Mouse (Mus musculus) skeletal muscle tissue, adult 2 months (tissue): ENCODE results near the gene Psma3.
"Not testable (repeated sequence)": the region's sequence is repeated elsewhere in the genome, so short reads cannot be mapped to it uniquely, and the experiment has no call there.

Experiments used
- DNase-seq: peaks from one replicate; pipeline ENCODE4 v3.0.0-alpha.2; 2012; ENCODE audit warnings: low read depth, low spot score

Psma3 gene

GRCm38 (mm10) chr12:71001456-71001855 lies 27.0 kb downstream of the Psma3 start:
- no peak for DNase-seq

- no peak for DNase-seq
These were observed 29.5 kb downstream of the Psma3 start for GRCm38 (mm10) chr12:71003760-71004426.

GRCm38 (mm10) chr12:71006141-71006540 lies 31.7 kb downstream of the Psma3 start:
- DNase-seq: no peak

DNA sequence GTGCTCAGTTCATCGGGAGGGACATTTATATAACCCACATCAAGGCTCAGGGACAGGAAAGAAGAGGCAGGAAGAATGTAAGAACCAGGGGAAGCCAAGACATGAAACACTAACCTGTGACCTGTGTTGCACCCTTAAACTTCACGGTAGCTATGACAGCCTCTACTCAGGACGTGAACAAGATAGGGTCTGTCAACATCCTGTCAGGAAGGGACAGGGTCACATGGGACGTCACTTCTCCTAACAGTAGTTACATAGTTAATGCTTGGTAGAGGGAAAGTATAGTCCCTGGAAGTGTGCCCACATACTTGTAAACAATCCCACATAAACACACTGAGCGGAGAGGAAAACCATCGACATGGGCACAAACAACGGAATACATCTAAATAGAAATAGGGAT lies 32.5 kb downstream of the Psma3 start:
- no peak for DNase-seq

DNA sequence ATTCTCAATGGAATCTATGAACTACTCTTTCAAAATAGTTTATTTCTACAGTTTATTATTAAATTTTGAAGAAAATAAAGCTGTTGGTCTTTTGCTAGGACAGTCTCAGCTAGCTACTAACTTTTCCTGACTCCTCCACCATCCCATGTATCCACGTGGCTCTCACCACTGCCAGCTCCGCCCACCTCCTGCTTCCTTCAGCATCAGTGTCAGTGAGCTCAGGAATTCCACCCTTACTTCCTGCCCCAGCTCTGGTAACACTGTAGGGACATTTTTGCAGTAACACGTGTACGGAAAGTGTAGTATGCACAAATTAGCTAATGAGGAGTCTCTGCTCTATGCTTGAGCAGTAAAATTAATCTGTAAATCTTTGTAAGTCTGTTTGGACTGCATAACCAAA lies 35.3 kb downstream of the Psma3 start:
- no peak for DNase-seq

DNA sequence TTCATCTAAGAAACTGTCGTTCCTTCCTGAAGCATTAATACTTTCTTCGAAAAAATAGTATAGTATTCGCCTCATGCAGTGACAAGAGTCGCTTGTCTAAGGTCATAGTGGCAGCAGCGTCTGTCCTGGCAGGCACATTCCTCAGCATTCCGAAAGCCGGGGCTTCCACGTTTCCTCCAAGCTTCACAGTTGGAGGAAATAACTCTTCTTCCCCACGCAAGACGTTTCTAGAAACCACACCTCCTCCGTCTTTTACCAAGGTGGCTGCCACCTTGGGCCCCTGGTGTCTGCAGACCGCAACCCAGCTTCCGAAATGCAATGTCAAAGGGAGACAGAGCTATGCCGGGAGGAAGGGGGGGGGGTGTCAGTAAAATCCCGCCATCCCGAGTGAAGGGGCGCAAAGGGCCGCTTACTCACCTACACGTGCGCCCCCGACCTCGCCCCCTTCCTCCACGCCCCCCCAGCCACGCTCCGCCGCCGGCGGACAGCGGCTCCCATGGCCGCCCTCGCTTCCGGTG lies 40.5 kb downstream of the Psma3 start:
- no peak for DNase-seq

DNA sequence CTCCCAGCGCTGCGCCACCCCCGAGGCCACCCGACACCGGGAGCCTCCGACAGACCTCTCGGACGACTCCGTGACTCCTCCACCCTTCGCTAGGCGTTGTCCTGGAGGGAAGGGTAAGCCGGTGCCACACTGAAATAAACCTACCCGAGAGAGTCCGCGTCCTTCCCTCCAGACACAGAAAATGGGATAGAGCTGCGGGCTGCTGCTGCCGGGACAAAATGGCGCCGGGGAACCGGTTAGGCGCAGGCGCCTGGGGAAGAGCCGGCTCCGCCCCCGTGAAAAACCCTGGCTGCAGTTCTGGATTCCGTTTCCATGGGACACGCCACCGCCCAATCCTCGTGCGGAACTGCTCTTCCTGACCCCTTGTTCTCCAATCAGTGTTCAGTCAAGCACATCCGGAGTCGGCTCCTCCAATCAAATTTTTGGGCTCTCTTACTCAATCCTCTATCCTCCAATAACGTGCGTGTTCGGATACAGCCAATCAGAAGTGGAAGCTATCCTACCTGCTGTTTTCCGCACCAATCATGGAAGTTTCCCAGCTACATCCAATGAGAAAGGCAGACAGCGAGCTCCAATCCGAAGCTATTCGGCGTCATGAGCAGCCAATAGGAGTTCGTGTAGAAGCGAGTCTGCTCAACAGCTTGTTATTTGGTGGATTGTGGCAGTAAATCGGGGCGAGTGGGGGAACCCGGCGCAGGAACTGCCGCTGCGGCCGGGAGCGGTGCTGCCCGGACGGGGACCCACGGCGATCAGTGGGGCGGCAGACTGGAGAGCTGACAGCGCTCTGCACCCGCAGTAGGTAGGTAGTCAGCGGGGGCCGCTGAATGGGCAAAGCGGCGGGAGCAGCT lies 41.2 kb downstream of the Psma3 start, which contains the start of gene Arid4a:
Gene Arid4a, plus strand, starts transcription at position 628 of the 848 bp plus-strand sequence.
- DNase-seq: peak; percentile 100

- no peak for DNase-seq
These were observed 41.7 kb downstream of the Psma3 start for GRCm38 (mm10) chr12:71016211-71016502.

GRCm38 (mm10) chr12:71016503-71017241 lies 42.3 kb downstream of the Psma3 start:
- no peak for DNase-seq

GRCm38 (mm10) chr12:71017242-71017571 lies 42.8 kb downstream of the Psma3 start:
- DNase-seq: no peak

DNA sequence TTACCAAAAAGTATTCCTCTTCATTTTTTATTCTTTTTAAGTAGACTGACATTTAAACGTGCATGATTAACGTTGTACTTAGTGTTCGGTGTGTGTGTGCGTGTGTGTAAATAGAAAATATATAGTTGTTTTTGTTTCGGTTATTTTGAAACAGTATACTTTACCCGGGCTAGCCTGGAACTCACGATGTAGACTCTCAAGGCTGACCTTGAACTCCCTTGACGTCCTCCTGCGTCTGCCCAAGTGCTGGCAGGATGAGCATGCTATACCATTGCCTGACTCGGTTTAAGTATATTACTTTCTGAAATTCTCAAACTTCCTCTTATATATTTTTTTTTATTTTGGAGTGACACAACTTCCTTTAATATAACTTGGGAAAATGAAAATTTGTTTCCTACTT lies 43.4 kb downstream of the Psma3 start:
- DNase-seq: no peak

DNA sequence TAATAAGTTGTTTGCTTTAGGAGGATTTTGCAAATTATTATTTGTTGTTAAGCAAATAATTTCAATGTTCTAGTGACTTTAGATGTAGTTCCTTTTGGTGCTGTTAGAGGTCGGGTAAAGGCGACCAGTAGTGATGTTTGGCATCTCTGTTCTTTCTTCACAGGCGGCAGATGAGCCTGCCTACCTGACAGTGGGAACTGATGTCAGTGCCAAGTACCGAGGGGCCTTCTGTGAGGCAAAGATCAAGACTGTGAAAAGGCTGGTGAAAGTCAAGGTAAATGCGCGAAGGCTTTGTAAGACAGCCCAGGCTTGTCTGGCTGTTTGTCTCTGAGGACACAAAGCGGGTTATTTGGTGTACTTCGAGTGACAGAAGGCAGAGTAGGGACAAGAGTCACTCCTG lies 44.8 kb downstream of the Psma3 start:
- DNase-seq: no peak

GRCm38 (mm10) chr12:71024411-71024810 lies 50.0 kb downstream of the Psma3 start:
- no peak for DNase-seq

DNA sequence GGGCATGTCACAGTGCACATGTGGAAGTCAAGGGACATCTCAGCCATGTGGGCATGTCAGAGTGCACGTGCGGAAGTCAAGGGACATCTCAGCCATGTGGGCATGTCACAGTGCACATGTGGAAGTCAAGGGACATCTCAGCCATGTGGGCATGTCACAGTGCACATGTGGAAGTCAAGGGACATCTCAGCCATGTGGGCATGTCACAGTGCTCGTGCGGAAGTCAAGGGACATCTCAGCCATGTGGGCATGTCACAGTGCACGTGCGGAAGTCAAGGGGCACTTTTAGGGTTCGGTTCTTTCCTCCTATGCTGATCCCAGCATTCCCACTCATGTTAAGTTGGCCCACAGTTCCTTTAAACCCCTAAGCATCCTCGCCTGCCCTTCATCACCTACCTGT lies 53.8 kb downstream of the Psma3 start:
- DNase-seq: not testable (repeated sequence)

DNA sequence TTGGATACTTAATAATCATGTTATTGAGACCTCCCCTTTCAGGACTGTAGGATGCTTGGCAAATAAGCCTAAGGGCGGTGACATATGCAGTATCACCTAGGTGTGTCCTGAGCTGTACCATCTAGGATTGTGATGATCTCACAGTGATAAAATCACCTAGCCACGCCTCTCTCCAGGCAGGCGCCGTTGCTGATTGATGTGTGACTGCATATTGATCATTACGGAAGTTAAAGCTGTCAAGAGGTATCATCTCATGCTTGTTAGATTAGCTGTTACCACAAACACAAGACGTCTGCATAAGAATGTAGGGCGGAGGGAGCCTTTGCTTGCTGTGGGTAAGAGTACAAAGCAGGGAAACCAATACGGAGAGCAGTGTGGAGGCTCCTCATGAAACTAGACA lies 55.8 kb downstream of the Psma3 start:
- DNase-seq: no peak

DNA sequence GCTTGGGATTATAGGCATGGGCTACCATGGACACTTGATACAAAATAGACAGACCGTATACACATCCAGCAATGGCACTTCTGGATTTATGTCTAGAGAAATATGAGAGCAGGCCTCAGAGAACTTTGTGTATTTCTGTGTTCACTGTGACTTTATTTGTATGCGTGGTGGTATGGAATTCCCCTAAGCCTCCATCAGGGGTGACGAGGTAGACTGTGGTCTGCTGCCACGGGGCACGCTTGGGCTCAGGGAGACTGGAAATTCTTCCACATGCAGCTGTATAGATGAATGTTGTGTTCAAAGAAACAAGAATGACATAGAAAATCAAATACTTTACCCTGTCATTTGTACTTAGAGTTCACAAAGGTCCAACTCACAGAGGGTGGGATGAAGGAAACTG lies 56.3 kb downstream of the Psma3 start:
- DNase-seq: no peak

- no peak for DNase-seq
These were observed 61.4 kb downstream of the Psma3 start for GRCm38 (mm10) chr12:71035826-71036225.

DNA sequence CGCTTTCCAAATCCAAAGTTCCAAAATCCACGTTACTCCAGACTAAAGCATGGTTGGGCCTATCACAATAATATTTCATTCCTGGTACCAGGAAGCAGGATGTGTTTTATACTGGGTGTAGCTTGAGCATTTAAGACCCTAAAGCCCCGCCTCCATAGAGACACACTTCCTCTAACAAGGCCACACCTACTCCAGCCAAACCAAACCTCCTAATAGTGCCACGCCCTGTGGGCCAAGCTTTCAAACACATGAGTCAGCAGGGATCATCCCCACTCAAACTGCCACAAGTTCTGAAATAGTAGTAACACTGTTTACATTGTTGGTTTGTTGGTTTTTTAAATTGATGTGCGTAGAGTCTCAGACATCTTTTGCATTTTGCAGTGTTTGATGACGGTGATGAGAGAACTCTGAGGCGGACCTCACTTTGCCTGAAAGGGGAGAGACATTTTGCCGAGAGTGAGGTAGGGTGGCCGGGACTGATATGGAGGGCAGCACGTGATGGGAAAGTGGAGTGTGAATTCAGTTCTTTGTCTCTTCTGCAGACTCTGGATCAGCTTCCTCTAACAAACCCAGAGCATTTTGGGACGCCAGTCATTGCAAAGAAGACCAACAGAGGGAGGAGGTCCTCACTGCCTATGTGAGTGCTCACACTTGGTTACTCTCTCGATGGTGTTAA lies 62.4 kb downstream of the Psma3 start:
- no peak for DNase-seq

GRCm38 (mm10) chr12:71040462-71040861 lies 66.0 kb downstream of the Psma3 start:
- peak; percentile 30 for DNase-seq

DNA sequence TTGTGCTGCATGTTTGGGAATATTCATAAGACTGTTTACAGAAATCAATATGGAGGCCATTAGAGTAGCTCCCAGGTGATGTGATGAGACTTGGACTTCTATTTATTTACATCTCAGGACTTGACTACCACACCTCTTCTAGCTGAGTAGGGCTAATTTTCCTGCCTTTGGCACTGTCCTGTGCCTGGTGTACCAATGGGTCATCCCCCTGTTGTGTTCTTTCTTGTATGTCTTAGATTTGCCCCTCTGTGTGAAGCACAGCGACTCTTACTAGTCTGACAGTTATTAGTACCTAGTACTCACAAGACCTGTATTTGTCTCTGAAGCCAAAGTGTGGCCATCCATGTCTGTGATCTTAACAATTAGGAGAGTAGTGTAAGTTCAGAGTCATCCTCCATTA lies 68.0 kb downstream of the Psma3 start:
- no peak for DNase-seq

GRCm38 (mm10) chr12:71043571-71043970 lies 69.2 kb downstream of the Psma3 start:
- DNase-seq: no peak

DNA sequence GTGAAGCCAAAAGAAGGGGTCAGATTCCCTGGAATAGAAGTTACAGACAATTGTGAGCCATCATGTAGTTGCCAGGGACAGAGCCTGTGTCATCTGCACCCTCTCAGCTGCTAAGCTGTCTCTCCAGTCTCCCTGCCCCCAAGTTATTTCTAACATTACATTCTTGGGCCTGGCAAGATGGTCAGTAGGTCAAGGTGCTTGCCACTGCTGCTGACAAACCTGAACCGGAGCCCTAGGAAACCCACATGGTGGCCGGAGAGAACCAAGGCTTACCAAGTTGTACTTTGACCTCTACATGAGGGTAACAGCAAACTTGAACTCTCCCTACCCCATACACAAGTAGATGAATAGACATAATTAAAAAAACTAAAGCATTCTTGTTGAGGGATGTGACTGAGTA lies 70.1 kb downstream of the Psma3 start:
- DNase-seq: no peak
